Comparison of ENCODE assay signal across 8 mouse cellular contexts in the genomic region with DNA sequence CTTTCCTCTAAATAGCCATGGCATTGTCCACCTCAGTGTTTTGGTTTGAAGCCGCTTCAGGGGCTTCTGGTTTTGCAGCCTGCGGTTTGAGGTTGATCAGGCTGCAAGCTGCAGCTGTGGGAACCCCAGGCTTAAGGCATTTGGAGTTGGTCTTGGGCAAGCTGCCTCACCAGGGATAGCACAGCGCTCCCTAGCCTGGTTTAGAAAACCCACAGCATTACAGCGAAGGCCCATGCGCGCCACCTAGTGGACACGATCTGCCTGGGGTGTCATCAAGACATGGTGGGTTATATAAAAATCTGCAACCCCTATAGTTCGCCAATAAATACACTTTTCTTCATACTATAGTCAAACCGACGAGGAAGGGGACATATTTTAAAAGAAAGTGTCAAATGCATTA.
DNase-seq lines count a peak whose midpoint lies in the region; ATAC-seq and TF ChIP-seq lines count a peak whose summit lies in the region.

No protein-coding gene starts in this region.

- H3K36me3 ChIP-seq in E14TG2a.4 (ENCODE audit: insufficient read depth, low read length), result no peaks in the 10 kb centered on the region
- no peaks in the 10 kb centered on the region for H3K36me3 ChIP-seq in forebrain, embryonic 13.5 days (ENCODE audit: poor library complexity, severe bottlenecking)
- no peaks in the 10 kb centered on the region for H3K36me3 ChIP-seq in heart, postnatal 0 days (replicated peaks; ENCODE audit: control insufficient read depth, insufficient read depth, low read length)
- no peaks in the 10 kb centered on the region for H3K36me3 ChIP-seq in liver, embryonic 15.5 days (replicated peaks)
- no peaks in the 10 kb centered on the region for H3K36me3 ChIP-seq in neural tube, embryonic 11.5 days (ENCODE audit: control insufficient read depth, insufficient read depth, low read length)
- no peaks in the 10 kb centered on the region for H3K36me3 ChIP-seq in stomach, embryonic 15.5 days

- ATAC-seq in forebrain, embryonic 13.5 days, result peak; percentile 75
- ATAC-seq in heart, postnatal 0 days (ENCODE audit: insufficient read depth, low read depth), result peak; percentile 68; the same call in 1 of the 2 replicates
- ATAC-seq in liver, embryonic 15.5 days (ENCODE audit: insufficient read depth), result 0 out of 2 replicates have a peak, but pooled peaks have one; percentile 49
- peak; percentile 38 for ATAC-seq in neural tube, embryonic 11.5 days (ENCODE audit: insufficient read depth, low FRiP score, low TSS enrichment)
- 0 out of 2 replicates have a peak, but pooled peaks have one; percentile 63 for ATAC-seq in stomach, embryonic 15.5 days (ENCODE audit: insufficient read depth, low FRiP score, low read depth)

- no peak for TF ChIP-seq EP300 in heart, postnatal 0 days (IDR thresholded peaks at IDR 0.05; ENCODE audit: low read depth)

- peaks cover 32% of the 10 kb centered on the region for H3K27me3 ChIP-seq in E14TG2a.4 (ENCODE audit: insufficient read depth, low read length)
- H3K27me3 ChIP-seq in forebrain, embryonic 13.5 days, result peaks cover 26% of the 10 kb centered on the region; the same call in 1 of the 2 replicates
- peaks cover 29% of the 10 kb centered on the region for H3K27me3 ChIP-seq in heart, postnatal 0 days (ENCODE audit: control insufficient read depth, insufficient read depth, low read length)
- H3K27me3 ChIP-seq in liver, embryonic 15.5 days, result peaks cover 39% of the 10 kb centered on the region
- 0 out of 2 replicates have a peak, but pooled peaks cover 2% of the 10 kb centered on the region for H3K27me3 ChIP-seq in neural tube, embryonic 11.5 days (ENCODE audit: control insufficient read depth, insufficient read depth, low read length)
- H3K27me3 ChIP-seq in stomach, embryonic 15.5 days (replicated peaks), result peaks cover 16% of the 10 kb centered on the region

- 3% methylated on average over 10 of the region's 10 CpGs for WGBS in forebrain, embryonic 13.5 days
- WGBS in heart, postnatal 0 days, result 8% methylated on average over 10 of the region's 10 CpGs
- WGBS in liver, embryonic 15.5 days (ENCODE audit: insufficient replicate concordance), result 1% methylated on average over 10 of the region's 10 CpGs
- WGBS in neural tube, embryonic 11.5 days, result 2% methylated on average over 10 of the region's 10 CpGs
- 5% methylated on average over 10 of the region's 10 CpGs for WGBS in stomach, embryonic 15.5 days

- peak overlapping the region; percentile 52 for H3K4me2 ChIP-seq in forebrain, embryonic 13.5 days
- H3K4me2 ChIP-seq in heart, postnatal 0 days (ENCODE audit: low read depth, low read length), result peak overlapping the region; percentile 37
- peak overlapping the region; percentile 56 for H3K4me2 ChIP-seq in liver, embryonic 15.5 days
- peak overlapping the region; percentile 45 for H3K4me2 ChIP-seq in neural tube, embryonic 11.5 days (ENCODE audit: low read depth)
- peak overlapping the region; percentile 47 for H3K4me2 ChIP-seq in stomach, embryonic 15.5 days

- H3K4me1 ChIP-seq in E14TG2a.4 (replicated peaks; ENCODE audit: low read depth, low read length), result peaks cover 11% of the 10 kb centered on the region
- peaks cover 16% of the 10 kb centered on the region for H3K4me1 ChIP-seq in forebrain, embryonic 13.5 days
- no peaks in the 10 kb centered on the region for H3K4me1 ChIP-seq in heart, postnatal 0 days (ENCODE audit: control insufficient read depth, insufficient read depth)
- H3K4me1 ChIP-seq in liver, embryonic 15.5 days (replicated peaks), result peaks cover 9% of the 10 kb centered on the region
- no peaks in the 10 kb centered on the region; the same call in 1 of the 2 replicates for H3K4me1 ChIP-seq in neural tube, embryonic 11.5 days (ENCODE audit: control insufficient read depth, insufficient read depth, low read length)
- peaks cover 9% of the 10 kb centered on the region; the same call in 1 of the 2 replicates for H3K4me1 ChIP-seq in stomach, embryonic 15.5 days

- TF ChIP-seq CTCF in E14TG2a.4 (conservative IDR thresholded peaks at IDR 0.05; ENCODE audit: low read length), result peak; percentile 89
- TF ChIP-seq CTCF in heart, postnatal 0 days (IDR thresholded peaks at IDR 0.05; ENCODE audit: low read depth), result peak; percentile 98

- H3K9ac ChIP-seq in forebrain, embryonic 13.5 days, result no peak overlapping the region
- no peak overlapping the region for H3K9ac ChIP-seq in heart, postnatal 0 days (replicated peaks; ENCODE audit: low read depth, low read length)
- H3K9ac ChIP-seq in liver, embryonic 15.5 days, result no peak overlapping the region
- H3K9ac ChIP-seq in neural tube, embryonic 11.5 days (ENCODE audit: low read length), result no peak overlapping the region
- no peak overlapping the region for H3K9ac ChIP-seq in stomach, embryonic 15.5 days

- DNase-seq in c-Kit-positive CD71-positive TER-119-positive erythroid progenitor cells, embryonic 14.5 days (ENCODE audit: low spot score), result peak; percentile 82
- peak; percentile 67 for DNase-seq in heart, postnatal 0 days (ENCODE audit: low spot score)
- peak; percentile 92 to 97 for DNase-seq in kidney, postnatal 36 days
- DNase-seq in neural tube, embryonic 11.5 days (ENCODE audit: low spot score), result peak; percentile 90

- H3K27ac ChIP-seq in forebrain, embryonic 13.5 days, result no peak overlapping the region
- no peak overlapping the region for H3K27ac ChIP-seq in heart, postnatal 0 days (ENCODE audit: low read depth)
- no peak overlapping the region for H3K27ac ChIP-seq in liver, embryonic 15.5 days (replicated peaks)
- no peak overlapping the region for H3K27ac ChIP-seq in neural tube, embryonic 11.5 days (ENCODE audit: low read depth, low read length)
- no peak overlapping the region for H3K27ac ChIP-seq in stomach, embryonic 15.5 days

- H3K9me3 ChIP-seq in E14TG2a.4 (ENCODE audit: low read length), result no peaks in the 10 kb centered on the region
- H3K9me3 ChIP-seq in forebrain, embryonic 13.5 days (replicated peaks), result no peaks in the 10 kb centered on the region
- H3K9me3 ChIP-seq in heart, postnatal 0 days (replicated peaks; ENCODE audit: control insufficient read depth, low read length), result no peaks in the 10 kb centered on the region
- H3K9me3 ChIP-seq in liver, embryonic 15.5 days (replicated peaks), result no peaks in the 10 kb centered on the region
- no peaks in the 10 kb centered on the region for H3K9me3 ChIP-seq in neural tube, embryonic 11.5 days (ENCODE audit: control insufficient read depth, low read length)
- H3K9me3 ChIP-seq in stomach, embryonic 15.5 days, result no peaks in the 10 kb centered on the region

- no peak overlapping the region for H3K4me3 ChIP-seq in E14TG2a.4 (replicated peaks; ENCODE audit: low read length)
- H3K4me3 ChIP-seq in forebrain, embryonic 13.5 days, result peak overlapping the region; percentile 16; the same call in 1 of the 2 replicates
- peak overlapping the region; percentile 23; the same call in 1 of the 2 replicates for H3K4me3 ChIP-seq in heart, postnatal 0 days (ENCODE audit: low read depth, low read length)
- 0 out of 2 replicates have a peak overlapping the region, but pooled peaks have one; percentile 14 for H3K4me3 ChIP-seq in liver, embryonic 15.5 days (replicated peaks)
- H3K4me3 ChIP-seq in neural tube, embryonic 11.5 days (ENCODE audit: low read depth, low read length), result no peak overlapping the region
- H3K4me3 ChIP-seq in stomach, embryonic 15.5 days (replicated peaks), result 0 out of 2 replicates have a peak overlapping the region, but pooled peaks have one; percentile 5

Comparison
In these comparisons a context has a peak if more than half of its experiments do, and no peak if none do; other contexts are left out.
1. H3K4me3 ChIP-seq: peak in forebrain, embryonic 13.5 days (single experiment), heart, postnatal 0 days (single experiment), liver, embryonic 15.5 days (single experiment) and stomach, embryonic 15.5 days (single experiment); none in E14TG2a.4 (single experiment) and neural tube, embryonic 11.5 days (single experiment).
2. Peak in every context shown above with its lines, with median percentiles within 50 percentile points of each other: DNase-seq, ATAC-seq and H3K4me2 ChIP-seq.